Mouse (Mus musculus) midbrain, embryonic 16.5 days (tissue): Measurements from ENCODE around the gene Rnf148. TPM values are rescaled to one million over a fixed set of nuclear protein-coding genes. Genes with fewer than 3 reads are reported as not detected.

Experiments used
- ATAC-seq: fragments of 200-750 bp; cut with Nextera tagmentation; 2 replicates; pipeline ENCODE4 v1.8.0; 2017; ENCODE audit warnings: moderate TSS enrichment
- H3K27ac ChIP-seq: fragments of 300-500 bp; sonication (generic); 2 replicates; pipeline ENCODE4 v1.5.1; 2014; ENCODE audit warnings: mild to moderate bottlenecking, low read length, mixed read lengths
- H3K27me3 ChIP-seq: fragments of 300-500 bp; sonication (generic); 2 replicates; pipeline ENCODE4 v1.6.1; 2014; ENCODE audit warnings: low read depth, low read length, mixed read lengths; ENCODE audit not compliant: control insufficient read depth, insufficient read depth
- H3K36me3 ChIP-seq: fragments of 300-500 bp; sonication (generic); 2 replicates; pipeline ENCODE4 v1.6.1; 2014; ENCODE audit warnings: mild to moderate bottlenecking, low read length, moderate library complexity, mixed read lengths; ENCODE audit not compliant: control insufficient read depth, insufficient read depth
- H3K4me1 ChIP-seq: fragments of 300-500 bp; sonication (generic); 2 replicates; pipeline ENCODE4 v1.6.1; 2014; ENCODE audit warnings: mild to moderate bottlenecking, low read length, mixed read lengths; ENCODE audit not compliant: control insufficient read depth, insufficient read depth
- H3K4me2 ChIP-seq: fragments of 300-500 bp; sonication (generic); 2 replicates; pipeline ENCODE4 v1.6.1; 2014; ENCODE audit warnings: mild to moderate bottlenecking, low read length, mixed read lengths
- H3K4me3 ChIP-seq: fragments of 300-500 bp; sonication (generic); 2 replicates; pipeline ENCODE4 v1.5.1; 2014; ENCODE audit warnings: low read depth, mild to moderate bottlenecking, low read length, moderate library complexity, mixed read lengths
- H3K9ac ChIP-seq: fragments of 300-500 bp; sonication (generic); 2 replicates; pipeline ENCODE4 v1.6.1; 2014; ENCODE audit warnings: low read depth, low read length, mixed read lengths
- H3K9me3 ChIP-seq: fragments of 300-500 bp; sonication (generic); replicated peaks from 2 replicates; pipeline ENCODE4 v1.6.1; 2014; ENCODE audit warnings: mild to moderate bottlenecking, low read length, mixed read lengths; ENCODE audit not compliant: control insufficient read depth, poor library complexity, severe bottlenecking
- WGBS: fragments of 180-500 bp; shearing (Covaris S2); extraction: QIAGEN DNeasy Blood & Tissue Kit; methylation state at CpG from one replicate; pipeline ENCODE4 v1.1.7; 2014; 5-methylcytosine and 5-hydroxymethylcytosine counted together
- polyA plus RNA-seq: library from polyadenylated mRNA; unstranded; fragments of >200 nt; fragmentation: Nextera tagmentation; extraction: Ambion mirVana; gene quantifications from 2 replicates; pipeline ENCODE4 v1.2.1, GENCODE M21; 2015

Rnf148 gene
- polyA plus RNA-seq, 1 experiment from 2014 or later: not detected

DNA sequence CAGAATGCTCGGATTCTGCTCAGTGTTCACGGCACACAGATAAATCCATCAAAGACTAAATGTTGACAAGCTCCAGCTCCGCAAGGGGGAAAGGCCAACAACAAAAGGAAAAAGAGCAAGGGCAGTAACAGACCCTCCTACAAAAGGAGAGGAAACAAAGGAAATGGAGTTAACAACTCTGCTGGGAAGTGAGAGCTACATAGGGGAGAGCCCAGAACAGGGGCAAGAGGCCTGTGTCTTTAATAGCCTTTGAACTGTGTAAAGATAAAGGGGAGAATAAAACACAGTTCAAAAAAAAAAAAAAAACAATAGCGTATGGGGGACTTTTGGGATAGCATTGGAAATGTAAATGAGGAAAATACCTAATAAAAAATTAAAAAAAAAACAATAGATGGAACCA is 24.5 kb downstream of the Rnf148 start:
- H3K27me3 ChIP-seq: no peaks in the 10 kb centered on the region
- no peak overlapping the region for H3K4me2 ChIP-seq
- H3K36me3 ChIP-seq: no peaks in the 10 kb centered on the region
- no peak overlapping the region for H3K9ac ChIP-seq
- H3K4me3 ChIP-seq: no peak overlapping the region
- WGBS: 10% methylated on average over 4 of the region's 4 CpGs
- no peak overlapping the region for H3K27ac ChIP-seq
- H3K9me3 ChIP-seq: no peaks in the 10 kb centered on the region
- ATAC-seq: no peak
- H3K4me1 ChIP-seq: no peaks in the 10 kb centered on the region

Other genes starting within 250 kb of the Rnf148 start
- gene Rnf133, start 4.8 kb downstream of the Rnf148 start, polyA plus RNA-seq: not detected in 2 replicates
- 6.1 and 8.9 TPM in 2 replicates for gene Cadps2, start 184.3 kb upstream of the Rnf148 start, polyA plus RNA-seq